Mouse (Mus musculus) forebrain, embryonic 10.5 days (tissue): ENCODE measurements around the gene Abcg8. TPM values are rescaled to one million over a fixed set of nuclear protein-coding genes. Genes with fewer than 3 reads are reported as not detected.

Source experiments
- DNase-seq: peaks from one replicate; pipeline ENCODE4 v3.0.0-alpha.2; 2017; ENCODE audit warnings: low spot score; ENCODE audit errors: extremely low spot score
- H3K27ac ChIP-seq: fragments of 300-500 bp; sonication (generic); 2 replicates; pipeline ENCODE4 v1.5.1; 2016; ENCODE audit warnings: mild to moderate bottlenecking
- H3K27me3 ChIP-seq: fragments of 300-500 bp; sonication (generic); 2 replicates; pipeline ENCODE4 v1.6.1; 2016; ENCODE audit warnings: mild to moderate bottlenecking; ENCODE audit not compliant: poor library complexity, severe bottlenecking
- H3K36me3 ChIP-seq: fragments of 300-500 bp; sonication (generic); replicated peaks from 2 replicates; pipeline ENCODE4 v1.6.1; 2016; ENCODE audit warnings: mild to moderate bottlenecking, moderate library complexity
- H3K4me1 ChIP-seq: fragments of 300-500 bp; sonication (generic); 2 replicates; pipeline ENCODE4 v1.6.1; 2016
- H3K4me3 ChIP-seq: fragments of 300-500 bp; sonication (generic); 2 replicates; pipeline ENCODE4 v1.5.1; 2016; ENCODE audit warnings: mild to moderate bottlenecking, moderate library complexity
- H3K9me3 ChIP-seq: fragments of 300-500 bp; sonication (generic); 2 replicates; pipeline ENCODE4 v1.6.1; 2016; ENCODE audit warnings: mild to moderate bottlenecking, moderate library complexity
- WGBS: fragments of 180-500 bp; shearing (Covaris S2); methylation state at CpG from one replicate; pipeline ENCODE4 v1.1.7; 2016; 5-methylcytosine and 5-hydroxymethylcytosine counted together
- polyA plus RNA-seq: library from polyadenylated mRNA; unstranded; fragments of >200 nt; fragmentation: Nextera tagmentation; extraction: Ambion mirVana; gene quantifications from 2 replicates; pipeline ENCODE4 v1.2.1, GENCODE M21; 2016

The Abcg8 gene
- polyA plus RNA-seq, 1 experiment from 2014 or later: 0.33 TPM

GRCm38 (mm10) chr17:84690111-84690510, 14.0 kb downstream of the Abcg8 start:
- H3K9me3 ChIP-seq: no peaks in the 10 kb centered on the region
- no peak overlapping the region for H3K27ac ChIP-seq
- whole genome bisulfite sequencing: 84% methylated on average over 5 of the region's 5 CpGs
- H3K27me3 ChIP-seq: no peaks in the 10 kb centered on the region
- DNase-seq: no peak
- no peaks in the 10 kb centered on the region for H3K36me3 ChIP-seq
- H3K4me3 ChIP-seq: no peak overlapping the region
- H3K4me1 ChIP-seq: peaks cover 27% of the 10 kb centered on the region

- H3K9me3 ChIP-seq: no peaks in the 10 kb centered on the region
- no peaks in the 10 kb centered on the region for H3K27me3 ChIP-seq
- WGBS: 92% methylated on average over 2 of the region's 2 CpGs
- H3K4me1 ChIP-seq: peaks cover 30% of the 10 kb centered on the region
- no peaks in the 10 kb centered on the region for H3K36me3 ChIP-seq
- H3K4me3 ChIP-seq: no peak overlapping the region
- no peak overlapping the region for H3K27ac ChIP-seq
- DNase-seq: no peak
These were observed 17.6 kb downstream of the Abcg8 start for GRCm38 (mm10) chr17:84693741-84694140.

GRCm38 (mm10) chr17:84696537-84696936, 20.4 kb downstream of the Abcg8 start:
- H3K27me3 ChIP-seq: no peaks in the 10 kb centered on the region
- 76% methylated on average over 6 of the region's 6 CpGs for WGBS
- DNase-seq: no peak
- no peaks in the 10 kb centered on the region for H3K36me3 ChIP-seq
- no peak overlapping the region for H3K27ac ChIP-seq
- no peaks in the 10 kb centered on the region for H3K9me3 ChIP-seq
- no peak overlapping the region for H3K4me3 ChIP-seq
- H3K4me1 ChIP-seq: peaks cover 28% of the 10 kb centered on the region

- WGBS: 36% methylated on average over 5 of the region's 5 CpGs
- DNase-seq: peak; percentile 60
- Histone ChIP-seq H3K9me3 (no peaks in the 10 kb centered on the region), H3K4me3 (no peak overlapping the region), H3K36me3 (0 out of 2 replicates have a peak, but pooled peaks cover 2% of the 10 kb centered on the region), H3K4me1 (peaks cover 35% of the 10 kb centered on the region), H3K27me3 (no peaks in the 10 kb centered on the region), H3K27ac (no peak overlapping the region)
These were observed 22.6 kb downstream of the Abcg8 start for GRCm38 (mm10) chr17:84698727-84699126.

GRCm38 (mm10) chr17:84707407-84707806, 31.3 kb downstream of the Abcg8 start:
- DNase-seq: no peak
- H3K9me3 ChIP-seq: no peaks in the 10 kb centered on the region
- no peak overlapping the region for H3K27ac ChIP-seq
- no peaks in the 10 kb centered on the region for H3K27me3 ChIP-seq
- no peak overlapping the region for H3K4me3 ChIP-seq
- H3K4me1 ChIP-seq: peaks cover 26% of the 10 kb centered on the region
- peaks cover 72% of the 10 kb centered on the region for H3K36me3 ChIP-seq
- 66% methylated on average over 4 of the region's 4 CpGs for WGBS

- no peak overlapping the region for H3K27ac ChIP-seq
- 92% methylated on average over 7 of the region's 7 CpGs for WGBS
- peaks cover 81% of the 10 kb centered on the region for H3K36me3 ChIP-seq
- H3K9me3 ChIP-seq: no peaks in the 10 kb centered on the region
- H3K4me1 ChIP-seq: peaks cover 21% of the 10 kb centered on the region
- H3K4me3 ChIP-seq: no peak overlapping the region
- H3K27me3 ChIP-seq: no peaks in the 10 kb centered on the region
- DNase-seq: no peak
These were observed 32.7 kb downstream of the Abcg8 start for GRCm38 (mm10) chr17:84708818-84709217.

GRCm38 (mm10) chr17:84709403-84709851, 33.3 kb downstream of the Abcg8 start:
- Histone ChIP-seq H3K4me3 (no peak overlapping the region), H3K4me1 (peaks cover 26% of the 10 kb centered on the region), H3K36me3 (peaks cover 79% of the 10 kb centered on the region), H3K9me3 (no peaks in the 10 kb centered on the region), H3K27me3 (no peaks in the 10 kb centered on the region), H3K27ac (no peak overlapping the region)
- peak; percentile 28 for DNase-seq
- WGBS: 70% methylated on average over 17 of the region's 17 CpGs

GRCm38 (mm10) chr17:84713563-84714164, 37.6 kb downstream of the Abcg8 start:
- peaks cover 43% of the 10 kb centered on the region for H3K4me1 ChIP-seq
- DNase-seq: no peak
- H3K9me3 ChIP-seq: no peaks in the 10 kb centered on the region
- no peak overlapping the region for H3K4me3 ChIP-seq
- peak overlapping the region; percentile 44; the same call in 1 of the 2 replicates for H3K27ac ChIP-seq
- WGBS: 81% methylated on average over 18 of the region's 18 CpGs
- H3K27me3 ChIP-seq: no peaks in the 10 kb centered on the region
- peaks cover 66% of the 10 kb centered on the region for H3K36me3 ChIP-seq

- Histone ChIP-seq H3K27ac (0 out of 2 replicates have a peak overlapping the region, but pooled peaks have one; percentile 40), H3K27me3 (no peaks in the 10 kb centered on the region), H3K9me3 (no peaks in the 10 kb centered on the region), H3K4me3 (no peak overlapping the region), H3K4me1 (peaks cover 32% of the 10 kb centered on the region), H3K36me3 (peaks cover 61% of the 10 kb centered on the region)
- WGBS: 71% methylated on average over 4 of the region's 4 CpGs
- no peak for DNase-seq
These were observed 38.8 kb downstream of the Abcg8 start for GRCm38 (mm10) chr17:84714930-84715329.

GRCm38 (mm10) chr17:84716252-84716872, 40.3 kb downstream of the Abcg8 start:
- no peak for DNase-seq
- peaks cover 32% of the 10 kb centered on the region for H3K4me1 ChIP-seq
- H3K36me3 ChIP-seq: peaks cover 62% of the 10 kb centered on the region
- no peaks in the 10 kb centered on the region for H3K9me3 ChIP-seq
- 88% methylated on average over 16 of the region's 16 CpGs for WGBS
- no peak overlapping the region for H3K27ac ChIP-seq
- H3K4me3 ChIP-seq: no peak overlapping the region
- no peaks in the 10 kb centered on the region for H3K27me3 ChIP-seq

GRCm38 (mm10) chr17:84717416-84717815, 41.3 kb downstream of the Abcg8 start:
- 74% methylated on average over 5 of the region's 5 CpGs for WGBS
- DNase-seq: no peak
- H3K27me3 ChIP-seq: no peaks in the 10 kb centered on the region

GRCm38 (mm10) chr17:84719105-84719504, 43.0 kb downstream of the Abcg8 start:
- Histone ChIP-seq H3K9me3 (no peaks in the 10 kb centered on the region), H3K36me3 (peaks cover 58% of the 10 kb centered on the region), H3K27ac (no peak overlapping the region), H3K4me1 (peaks cover 26% of the 10 kb centered on the region), H3K4me3 (no peak overlapping the region), H3K27me3 (no peaks in the 10 kb centered on the region)
- 89% methylated on average over 3 of the region's 3 CpGs for WGBS
- DNase-seq: no peak

More at GRCm38 (mm10) chr17:84717416-84717815, 41.3 kb downstream of the Abcg8 start:
- Histone ChIP-seq H3K27ac (0 out of 2 replicates have a peak overlapping the region, but pooled peaks have one; percentile 40), H3K36me3 (peaks cover 62% of the 10 kb centered on the region), H3K4me1 (peaks cover 32% of the 10 kb centered on the region), H3K9me3 (no peaks in the 10 kb centered on the region), H3K4me3 (no peak overlapping the region)

- Histone ChIP-seq H3K9me3 (no peaks in the 10 kb centered on the region), H3K4me3 (no peak overlapping the region), H3K27ac (no peak overlapping the region), H3K27me3 (no peaks in the 10 kb centered on the region), H3K4me1 (no peaks in the 10 kb centered on the region), H3K36me3 (peaks cover 76% of the 10 kb centered on the region)
- WGBS: 83% methylated on average over 9 of the region's 9 CpGs
- DNase-seq: no peak
These were observed 47.9 kb downstream of the Abcg8 start for GRCm38 (mm10) chr17:84724028-84724427.
